Mouse (Mus musculus): ENCODE measurements around the gene Cask.

- TF ChIP-seq EP300 (IDR thresholded peaks at IDR 0.05; ENCODE audit: insufficient read depth, low read depth, low read length) (no peak), POLR2A (IDR thresholded peaks at IDR 0.05; ENCODE audit: insufficient read depth, low read length) (no peak)
These were observed 302.1 kb downstream of the Cask start for GRCm38 (mm10) chrX:13549100-13549499.
